Mouse (Mus musculus): Measurements from ENCODE around the gene Sik3. TPM values are rescaled to one million over a fixed set of nuclear protein-coding genes. Genes with fewer than 3 reads are reported as not detected.
A peak's percentile ranks its signal among the peaks of the same experiment; 100 is the strongest.
"Not testable (repeated sequence)": the region's sequence is repeated elsewhere in the genome, so short reads cannot be mapped to it uniquely, and the experiment has no call there.

Sik3 gene
- total RNA-seq, 2 experiments from 2014 or later = 67.9 to 69.1 TPM

GRCm38 (mm10) chr9:46058065-46058464, 45.4 kb downstream of the Sik3 start:
- no peak for DNase-seq

- no peak for DNase-seq
Measured at GRCm38 (mm10) chr9:46060249-46060648, 47.6 kb downstream of the Sik3 start.

GRCm38 (mm10) chr9:46061696-46062425, 49.2 kb downstream of the Sik3 start:
- peak; percentile 58 to 68 for DNase-seq

DNA sequence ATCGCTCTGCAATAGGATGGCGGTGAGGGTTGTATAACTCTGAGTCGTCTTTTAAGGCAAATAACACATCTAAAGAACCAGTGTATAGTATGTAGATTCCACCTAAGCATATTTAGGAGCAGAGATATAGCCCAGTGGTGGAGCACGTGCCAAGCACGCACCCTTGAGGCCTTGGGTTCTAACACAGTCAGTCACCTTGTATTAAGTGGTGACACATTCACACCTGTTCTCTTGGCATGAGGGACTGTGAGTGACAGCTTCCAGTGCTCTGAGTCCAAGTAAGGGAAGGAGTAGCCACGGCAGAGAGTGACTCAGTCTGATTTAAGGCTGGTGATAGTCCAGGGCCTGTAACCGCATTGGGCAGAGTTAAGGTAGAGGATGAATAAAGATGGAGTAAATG, 51.7 kb downstream of the Sik3 start:
- no peak for DNase-seq

DNA sequence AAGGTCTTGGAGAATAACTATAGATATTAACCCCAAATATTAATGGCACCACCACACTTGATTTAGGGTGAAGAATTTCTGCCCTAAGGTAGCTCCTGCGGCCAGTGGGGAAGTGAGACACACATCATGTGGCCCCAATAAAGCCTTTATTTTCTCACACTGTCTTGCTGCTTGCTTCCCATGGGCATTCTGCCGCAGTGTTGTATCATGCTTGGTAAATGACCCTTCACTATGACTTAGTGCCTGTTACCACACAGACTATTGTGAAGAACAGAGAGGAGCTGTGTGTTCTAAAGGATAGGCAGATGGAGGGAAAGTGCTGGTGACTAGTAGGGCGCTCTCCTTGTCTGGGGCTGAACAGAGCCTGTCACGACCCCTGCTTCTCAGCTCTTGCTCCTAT, 54.1 kb downstream of the Sik3 start:
- DNase-seq = no peak

DNA sequence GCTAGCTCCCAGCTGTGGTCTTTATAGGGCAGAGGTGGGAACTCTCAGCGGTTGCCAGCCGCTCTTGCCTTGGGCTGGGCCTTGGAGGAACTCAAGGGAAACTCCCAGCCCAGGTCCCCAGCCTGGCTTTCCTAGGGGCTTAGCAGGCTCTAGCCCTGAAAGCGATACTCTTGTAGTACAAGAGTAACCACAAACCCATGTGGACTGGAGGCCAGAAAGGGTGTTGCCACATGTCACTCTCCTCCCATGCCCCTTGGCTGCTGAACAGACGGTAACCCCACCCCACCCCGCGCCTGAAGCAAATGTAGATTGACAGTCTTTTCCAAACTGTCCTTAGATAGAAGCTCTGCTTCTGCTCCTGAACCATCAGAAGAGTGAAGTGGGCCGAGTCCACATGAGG, 55.1 kb downstream of the Sik3 start:
- DNase-seq = no peak

DNA sequence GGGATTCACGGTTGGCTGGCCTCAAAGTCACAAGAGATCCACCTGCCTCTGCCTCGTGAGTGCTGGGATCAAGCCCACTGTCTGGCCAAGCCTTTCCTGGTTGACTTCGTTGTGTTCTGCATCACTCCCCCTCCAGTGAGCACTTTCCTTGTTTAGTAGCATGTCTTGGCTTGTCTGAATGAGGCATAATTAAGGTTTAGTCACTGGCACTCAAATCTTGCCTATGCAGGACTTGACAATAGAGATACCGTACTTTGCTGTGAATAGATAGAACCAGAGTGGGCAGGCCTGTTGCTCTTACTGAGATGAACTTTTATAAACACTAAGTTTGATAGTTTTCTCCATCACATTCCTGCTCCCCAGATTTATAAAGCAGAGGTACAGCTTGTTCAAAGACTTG, 56.4 kb downstream of the Sik3 start:
- no peak for DNase-seq

- no peak for DNase-seq
Measured at GRCm38 (mm10) chr9:46072101-46072835, 59.6 kb downstream of the Sik3 start.

DNA sequence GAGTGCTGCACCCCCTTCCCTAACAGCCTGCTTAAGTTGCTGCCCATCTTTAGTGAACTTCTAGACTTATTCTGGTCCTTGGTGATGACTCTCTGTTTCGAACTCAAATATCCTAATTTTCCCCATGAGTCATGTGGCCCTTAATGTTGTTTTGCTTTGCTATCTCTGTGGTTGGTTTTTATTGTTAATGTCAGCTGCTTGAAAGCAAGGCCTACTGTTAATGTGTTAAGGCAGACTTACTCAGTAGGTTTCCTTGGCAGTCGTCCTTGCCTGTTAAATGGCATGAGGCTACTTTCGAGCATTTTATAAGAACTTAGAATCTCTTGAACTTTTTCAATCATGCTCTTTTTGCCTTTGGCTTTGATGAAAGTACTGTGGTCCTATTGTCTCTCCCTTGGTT, 60.8 kb downstream of the Sik3 start:
- DNase-seq = no peak

GRCm38 (mm10) chr9:46075578-46075977, 63.0 kb downstream of the Sik3 start:
- no peak for DNase-seq

DNA sequence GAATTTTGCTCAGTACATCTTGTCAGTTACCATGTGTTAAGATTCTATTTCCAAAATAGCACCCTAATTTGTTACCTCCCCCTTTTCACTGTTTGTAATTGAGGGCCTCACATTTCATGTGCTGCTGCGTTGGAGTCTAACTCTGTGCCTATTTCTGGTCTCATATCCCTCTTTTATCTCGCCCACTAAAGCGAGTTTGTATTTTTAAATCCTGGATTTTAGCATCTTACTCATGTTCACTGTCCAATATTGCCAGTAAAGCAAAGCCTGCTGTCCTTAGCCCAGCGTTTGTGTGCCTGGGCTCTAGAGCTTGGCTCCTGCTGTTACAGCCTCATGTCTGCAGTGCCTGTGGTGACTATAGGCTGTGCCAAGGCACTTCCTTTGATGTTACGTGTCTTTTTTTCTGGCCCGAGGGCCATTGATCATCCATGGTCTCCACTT, 69.8 kb downstream of the Sik3 start:
- DNase-seq = no peak

GRCm38 (mm10) chr9:46083490-46083893, 70.9 kb downstream of the Sik3 start:
- DNase-seq = no peak

DNA sequence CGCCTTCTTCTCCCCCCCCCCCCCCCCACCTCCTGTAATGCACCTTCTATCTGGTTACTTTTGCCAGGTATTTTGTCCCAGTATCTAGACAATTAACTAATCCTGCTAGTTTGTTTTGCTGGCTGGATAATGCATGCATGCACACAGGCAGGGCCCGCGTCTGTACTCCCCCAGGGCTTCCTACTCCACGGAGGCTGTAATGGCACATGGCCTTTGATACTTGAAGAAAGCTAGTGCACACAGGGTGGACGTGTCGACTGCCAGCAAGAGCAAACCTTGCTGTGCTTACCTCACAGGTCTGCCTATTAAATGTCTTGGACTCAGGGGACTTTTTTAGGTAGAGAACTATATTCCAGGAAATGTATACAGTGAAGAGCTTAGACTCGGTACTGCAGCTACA, 73.3 kb downstream of the Sik3 start:
- DNase-seq = no peak

GRCm38 (mm10) chr9:46086826-46087225, 74.2 kb downstream of the Sik3 start:
- DNase-seq = no peak

GRCm38 (mm10) chr9:46087461-46087860, 74.8 kb downstream of the Sik3 start:
- no peak for DNase-seq

GRCm38 (mm10) chr9:46088722-46089121, 76.1 kb downstream of the Sik3 start:
- no peak for DNase-seq

GRCm38 (mm10) chr9:46090066-46090465, 77.4 kb downstream of the Sik3 start:
- no peak for DNase-seq

DNA sequence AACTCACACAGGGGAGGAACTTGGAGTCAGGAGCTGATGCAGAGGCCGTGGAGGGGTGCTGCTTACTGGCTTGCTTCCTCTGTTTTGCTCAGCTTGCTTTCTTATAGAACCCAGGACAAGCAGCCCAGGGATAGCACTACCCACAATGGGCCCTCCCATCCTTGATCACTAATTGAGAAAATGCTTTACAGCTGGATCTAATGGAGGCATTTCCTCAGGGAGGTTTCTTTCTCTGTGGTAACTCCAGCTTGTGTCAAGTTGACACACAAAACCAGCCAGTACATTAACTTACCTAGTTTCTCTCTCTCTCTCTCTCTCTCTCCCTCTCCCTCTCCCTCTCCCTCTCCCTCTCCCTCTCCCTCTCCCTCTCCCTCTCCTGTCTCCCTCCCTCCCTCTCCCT, 78.5 kb downstream of the Sik3 start:
- not testable (repeated sequence) for DNase-seq

GRCm38 (mm10) chr9:46092633-46093032, 80.0 kb downstream of the Sik3 start:
- DNase-seq = no peak

DNA sequence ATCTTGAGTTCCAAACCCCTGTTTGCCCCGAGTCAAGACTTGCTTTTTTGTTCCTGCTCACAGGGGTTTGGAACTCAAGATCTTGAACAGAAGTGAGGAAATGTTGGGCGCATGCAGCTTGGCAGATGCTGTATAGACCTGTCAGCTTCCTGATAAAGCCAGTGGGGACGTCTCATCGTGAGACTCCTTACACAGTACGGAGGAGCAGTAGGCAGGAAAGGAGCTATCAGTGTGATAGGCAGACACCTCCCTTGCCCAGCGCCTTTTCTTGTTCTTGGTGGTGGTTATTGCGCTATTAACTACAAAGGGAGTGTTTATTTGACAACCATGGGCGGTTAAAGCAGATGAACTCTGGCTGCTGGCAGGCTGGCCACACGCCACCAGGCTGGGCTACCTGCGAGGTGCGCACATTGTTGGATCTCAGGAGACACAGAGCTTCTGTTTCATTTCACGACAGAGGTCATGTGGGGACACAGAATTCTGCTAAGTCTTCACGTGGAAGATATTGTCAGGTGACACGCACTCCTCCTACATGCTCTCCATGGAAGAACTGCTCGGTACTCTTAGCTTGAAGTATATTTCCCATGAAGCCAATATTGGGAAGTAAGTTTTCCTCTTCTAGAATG, 85.9 kb downstream of the Sik3 start:
- DNase-seq = no peak

GRCm38 (mm10) chr9:46099107-46099506, 86.5 kb downstream of the Sik3 start:
- no peak for DNase-seq

GRCm38 (mm10) chr9:46103154-46103553, 90.5 kb downstream of the Sik3 start:
- DNase-seq = no peak

GRCm38 (mm10) chr9:46106105-46106504, 93.5 kb downstream of the Sik3 start:
- DNase-seq = no peak
